Mouse (Mus musculus): ENCODE data around the gene Pcgf6. TPM values are rescaled to one million over a fixed set of nuclear protein-coding genes. Genes with fewer than 3 reads are reported as not detected.
A peak's percentile ranks its signal among the peaks of the same experiment; 100 is the strongest.

The Pcgf6 gene
- total RNA-seq (2022), result 10 to 100 TPM; 14.4 to 15.8 (median 15.1) TPM

- peak; percentile 66 to 68 for DNase-seq (ENCODE audit: low spot score in 2 of 2)
Measured at GRCm38 (mm10) chr19:47050271-47051032, at the start of gene Pcgf6. Gene Pcgf6 (minus strand): TSS chr19:47050906.

DNA sequence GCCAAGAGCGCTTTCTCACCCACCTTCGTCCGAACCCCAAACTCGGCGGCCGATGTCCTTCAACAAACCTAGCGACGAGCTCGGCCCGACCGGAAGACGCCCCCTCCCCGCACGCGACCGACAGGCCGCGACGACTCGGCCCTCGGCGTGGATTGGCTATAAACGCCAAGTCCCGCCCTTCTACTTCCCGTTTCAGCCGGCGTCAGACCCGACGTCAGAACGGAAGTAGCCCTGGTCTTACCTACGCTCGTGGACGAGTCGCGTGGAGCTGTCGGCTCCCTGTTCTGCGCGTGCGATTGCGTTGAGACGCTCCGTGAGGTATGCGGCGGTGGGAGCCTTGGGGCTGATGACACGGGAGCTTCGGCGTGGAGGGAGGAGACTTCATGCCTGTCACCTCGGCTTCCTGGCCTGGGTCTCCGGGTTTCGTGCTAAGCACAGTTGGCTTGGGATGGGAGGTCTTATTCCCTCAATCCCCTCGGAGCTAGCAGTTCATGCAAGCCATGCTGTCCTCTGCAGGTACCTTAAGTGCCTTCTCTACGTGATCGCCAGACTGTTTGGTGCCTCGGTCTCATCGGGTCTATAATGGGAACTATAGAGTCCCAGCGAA lies 39.9 kb upstream of the Pcgf6 start, which contains the start of the genes Usmg5 and Pdcd11:
Gene Usmg5, minus strand, starts transcription at position 98 of the 607 bp plus-strand sequence.
Gene Pdcd11, plus strand, starts transcription at position 219 of the 607 bp plus-strand sequence.
- peak; percentile 90 to 97 for DNase-seq (ENCODE audit: low spot score in 2 of 2)

- DNase-seq (ENCODE audit: low spot score in 2 of 2), result no peak
Measured at GRCm38 (mm10) chr19:47089718-47090525, 39.2 kb upstream of the Pcgf6 start.

- no peak for DNase-seq (ENCODE audit: low spot score in 2 of 2)
Measured at GRCm38 (mm10) chr19:47088226-47088625, 37.5 kb upstream of the Pcgf6 start.

GRCm38 (mm10) chr19:47067924-47068611 lies 17.4 kb upstream of the Pcgf6 start:
- DNase-seq (ENCODE audit: low spot score in 2 of 2), result peak; percentile 63 to 74

DNA sequence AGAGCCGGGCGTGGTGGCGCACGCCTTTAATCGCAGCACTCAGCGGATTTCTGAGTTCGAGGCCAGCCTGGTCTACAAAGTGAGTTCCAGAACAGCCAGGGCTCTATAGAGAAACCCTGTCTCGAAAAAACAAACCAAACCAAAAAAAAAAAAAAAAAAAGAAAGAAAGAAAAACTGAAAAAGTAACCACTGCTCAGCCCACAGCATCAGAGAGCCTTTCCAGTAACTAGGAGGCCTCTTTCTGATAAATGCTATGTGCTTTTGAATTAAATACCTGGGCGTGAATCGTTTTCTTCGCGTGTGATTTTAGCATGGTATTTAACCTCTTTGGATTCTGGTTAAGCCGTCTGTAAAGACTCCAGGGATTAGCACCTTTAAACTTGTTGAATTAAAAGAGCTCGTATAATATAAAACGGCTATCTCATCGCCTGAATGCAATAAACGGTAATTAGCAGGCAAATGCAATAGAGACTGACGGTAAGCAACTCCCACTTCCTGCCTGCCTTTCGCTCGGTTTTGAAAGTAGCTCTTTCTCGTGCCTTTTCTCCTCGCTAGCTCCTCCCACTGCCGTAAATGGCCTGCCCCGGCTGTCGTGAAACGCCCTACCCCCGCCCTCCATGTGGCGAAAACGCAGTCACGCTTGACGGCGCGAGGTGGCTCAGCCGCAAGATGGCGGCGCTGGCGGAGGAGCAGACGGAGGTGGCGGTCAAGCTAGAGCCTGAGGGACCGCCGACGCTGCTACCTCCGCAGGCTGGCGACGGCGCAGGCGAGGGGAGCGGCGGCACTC lies 16.6 kb upstream of the Pcgf6 start, which contains the start of gene Taf5:
Gene Taf5, plus strand, starts transcription at position 651 of the 787 bp plus-strand sequence.
- DNase-seq (ENCODE audit: low spot score in 2 of 2), result peak; percentile 87 to 91

GRCm38 (mm10) chr19:47065860-47066259 lies 15.2 kb upstream of the Pcgf6 start:
- no peak for DNase-seq (ENCODE audit: low spot score in 2 of 2)

GRCm38 (mm10) chr19:47057684-47058083 lies 7.0 kb upstream of the Pcgf6 start:
- DNase-seq (ENCODE audit: low spot score in 2 of 2), result no peak

DNA sequence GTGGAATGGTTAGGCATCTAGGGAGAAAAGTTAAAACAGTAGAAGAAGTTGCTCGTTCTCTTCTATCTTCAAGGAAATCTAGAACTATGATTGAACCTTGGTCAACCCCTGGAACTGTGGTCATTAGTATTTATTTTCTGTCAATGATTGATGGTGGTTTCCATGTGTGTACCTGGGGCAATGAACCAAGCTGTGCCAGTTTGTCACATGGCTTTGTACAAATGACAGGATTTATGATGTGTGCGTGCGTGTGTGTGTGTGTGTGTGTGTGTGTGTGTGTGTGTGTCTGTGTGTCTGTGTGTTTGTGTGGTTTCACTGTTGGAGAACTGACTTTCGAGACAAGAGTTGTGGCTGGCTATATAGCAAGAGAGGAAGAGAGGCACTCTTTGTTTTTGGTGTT lies 2.8 kb upstream of the Pcgf6 start:
- no peak for DNase-seq (ENCODE audit: low spot score in 2 of 2)

DNA sequence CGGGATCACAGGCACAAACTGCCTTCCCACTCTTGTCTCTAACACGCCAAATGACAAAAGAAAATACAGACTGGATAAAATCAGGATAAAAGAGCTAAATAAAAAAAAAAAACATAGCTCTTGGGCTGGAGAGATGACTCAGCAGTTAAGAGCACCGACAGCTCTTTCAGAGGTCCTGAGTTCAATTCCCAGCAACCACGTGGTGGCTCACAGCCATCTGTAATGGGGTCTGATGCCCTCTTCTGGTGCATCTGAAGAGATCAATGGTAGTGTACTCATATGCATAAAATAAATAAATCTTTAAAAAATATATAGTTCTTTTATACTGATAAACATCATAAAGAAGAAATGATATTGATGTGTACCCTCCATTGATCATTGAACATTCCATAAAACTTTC lies 2.2 kb upstream of the Pcgf6 start:
- no peak for DNase-seq (ENCODE audit: low spot score in 2 of 2)

DNA sequence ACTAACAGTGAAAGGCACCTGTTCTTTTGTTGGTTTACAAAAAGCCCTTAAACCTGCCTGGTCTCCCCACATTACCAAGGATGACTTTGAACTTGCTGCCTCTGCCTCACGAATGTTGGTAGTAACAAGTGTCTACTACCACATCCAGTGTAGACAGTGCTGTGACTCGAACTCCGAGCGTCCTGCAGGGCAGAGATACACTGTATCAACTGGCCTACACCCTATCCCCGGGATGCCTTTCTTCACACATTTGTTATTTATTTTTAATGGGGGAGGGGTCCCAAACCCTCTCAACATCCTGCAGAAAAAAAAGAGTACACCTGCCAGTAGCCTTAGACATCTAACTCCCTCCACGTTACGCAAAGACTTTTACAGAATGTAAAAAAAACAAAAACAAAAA lies 866 bp downstream of the Pcgf6 start:
- DNase-seq (ENCODE audit: low spot score in 2 of 2), result no peak

DNA sequence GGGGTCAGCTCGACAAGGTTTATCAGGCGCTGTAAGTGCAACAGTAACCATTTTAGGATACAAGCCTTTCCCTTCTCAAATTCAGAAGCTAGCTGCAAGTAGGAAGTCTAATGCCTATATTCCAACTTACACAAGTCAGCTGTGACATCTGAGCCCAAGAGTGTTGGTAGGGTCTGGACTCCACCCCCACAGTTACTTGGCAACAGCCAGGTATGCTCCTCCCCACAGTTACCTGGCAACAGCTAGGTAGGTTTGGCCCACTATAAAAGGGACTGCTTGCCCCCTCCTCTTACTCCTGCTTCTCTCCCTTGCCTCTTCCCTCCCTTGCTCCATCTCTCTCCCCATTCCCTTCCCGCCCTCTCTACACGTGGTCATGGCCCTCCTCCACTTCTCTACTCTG lies 1.6 kb downstream of the Pcgf6 start:
- DNase-seq (ENCODE audit: low spot score in 2 of 2), result no peak

DNA sequence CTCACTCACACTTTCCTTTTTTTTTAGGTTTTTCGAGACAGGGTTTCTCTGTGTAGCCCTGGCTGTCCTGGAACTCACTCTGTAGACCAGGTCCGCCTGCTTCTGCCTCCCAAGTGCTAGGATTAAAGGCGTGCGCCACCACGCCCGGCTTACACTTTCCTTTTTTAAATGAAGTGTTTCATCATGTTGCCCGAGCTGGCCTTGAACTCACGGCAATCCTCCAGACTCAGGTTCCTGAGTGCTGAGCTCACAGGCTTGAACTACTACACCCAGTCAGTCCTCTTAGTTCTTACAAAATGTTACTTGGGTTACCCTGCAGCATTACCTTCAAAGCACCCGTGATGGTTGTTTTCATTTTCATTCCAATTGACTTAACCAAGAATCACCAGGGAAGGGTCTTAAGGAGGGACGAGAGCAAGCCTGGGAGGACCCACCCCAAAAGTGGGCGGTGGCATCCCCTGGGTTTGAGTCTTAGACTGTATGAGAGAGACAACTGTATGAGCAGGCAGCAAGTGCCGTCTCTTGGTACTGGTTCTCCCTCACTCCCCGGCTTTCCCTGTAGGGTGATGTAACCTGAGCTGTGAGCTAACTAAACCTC lies 3.4 kb downstream of the Pcgf6 start:
- no peak for DNase-seq (ENCODE audit: low spot score in 2 of 2)

DNA sequence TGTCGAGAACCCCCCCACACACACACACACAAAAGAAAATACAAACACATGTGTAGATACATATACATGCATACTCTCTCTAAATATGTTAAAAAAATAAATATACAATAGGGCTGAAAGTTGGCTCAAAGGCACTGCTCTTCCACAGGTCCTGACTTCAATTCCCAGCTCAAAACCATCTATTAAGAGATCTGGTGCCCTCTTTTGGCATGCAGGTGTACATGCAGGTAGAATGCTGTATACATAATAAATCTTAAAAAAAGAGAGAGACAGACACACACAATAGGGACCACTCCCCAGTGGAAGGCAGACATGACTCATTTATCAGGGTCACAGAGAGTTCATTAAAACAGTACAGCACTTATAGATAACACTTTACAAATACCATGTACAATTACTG lies 4.4 kb downstream of the Pcgf6 start:
- no peak for DNase-seq (ENCODE audit: low spot score in 2 of 2)

DNA sequence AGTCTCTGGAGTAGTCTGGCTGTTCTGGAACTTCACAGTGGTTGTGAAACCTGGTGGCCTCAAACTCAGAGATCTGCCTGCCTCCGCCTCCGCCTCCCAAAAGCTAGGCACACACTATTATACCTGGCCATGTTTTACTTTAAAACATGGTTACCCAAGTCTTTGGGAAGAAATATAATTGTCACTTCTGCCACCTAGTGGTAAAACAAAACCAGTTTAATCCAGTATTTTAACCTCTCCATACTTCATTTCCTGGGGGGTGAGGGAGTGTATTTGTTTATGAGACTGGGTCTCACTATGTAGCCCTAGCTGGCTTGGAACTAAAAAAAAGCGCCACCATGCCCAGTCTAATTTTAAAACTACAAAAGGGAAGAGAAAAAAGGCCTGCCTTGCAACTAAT lies 7.1 kb downstream of the Pcgf6 start:
- DNase-seq (ENCODE audit: low spot score in 2 of 2), result no peak

GRCm38 (mm10) chr19:47040720-47041473 lies 9.8 kb downstream of the Pcgf6 start:
- no peak for DNase-seq (ENCODE audit: low spot score in 2 of 2)

- DNase-seq (ENCODE audit: low spot score in 2 of 2), result no peak
Measured at GRCm38 (mm10) chr19:47036596-47036995, 14.1 kb downstream of the Pcgf6 start.

DNA sequence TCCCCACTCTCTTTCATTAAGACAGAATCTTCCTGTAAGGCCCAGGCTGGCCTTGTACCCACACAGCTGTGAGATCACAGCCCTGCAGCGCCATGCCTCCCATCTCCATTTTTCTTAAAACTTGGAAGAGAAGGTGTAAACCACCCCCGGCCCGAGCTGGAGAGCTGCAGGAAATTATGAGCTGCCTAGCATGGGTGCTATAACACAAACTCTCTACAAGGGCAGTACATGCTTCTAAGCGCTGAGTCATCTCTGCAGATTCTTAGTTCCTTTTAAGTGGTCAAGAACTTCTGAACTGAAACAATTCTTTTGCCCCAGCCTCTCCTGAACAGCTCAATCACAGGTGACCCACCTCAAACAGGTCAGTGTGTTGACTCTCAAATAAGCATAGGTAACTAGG lies 15.8 kb downstream of the Pcgf6 start:
- DNase-seq (ENCODE audit: low spot score in 2 of 2), result peak in 1 of 2 experiments; percentile 76

GRCm38 (mm10) chr19:47031770-47032169 lies 18.9 kb downstream of the Pcgf6 start:
- no peak for DNase-seq (ENCODE audit: low spot score in 2 of 2)
